ENCODE assay signal across 8 mouse cellular contexts in genomic region chr8:84592015-84592662, GRCm38 (mm10).
DNase-seq lines count a peak whose midpoint lies in the region; ATAC-seq and TF ChIP-seq lines count a peak whose summit lies in the region.

No protein-coding gene starts in this region.

- peaks cover 7% of the 10 kb centered on the region; the same call in 1 of the 2 replicates for H3K36me3 ChIP-seq in neural tube, embryonic 12.5 days
- no peaks in the 10 kb centered on the region for H3K36me3 ChIP-seq in testis, adult 2 months (ENCODE audit: control insufficient read depth, insufficient read depth, low read length)

- H3K4me3 ChIP-seq in neural tube, embryonic 12.5 days: no peak overlapping the region
- no peak overlapping the region for H3K4me3 ChIP-seq in testis, adult 2 months (ENCODE audit: control insufficient read depth, low read depth, low read length)

- DNase-seq in A20 (ENCODE audit: low read depth, low spot score) (peak; percentile 62), adipocyte (ENCODE audit: low spot score) (peak; percentile 85), liver (peak; percentile 88)
- peak; percentile 23 to 54 for DNase-seq in gastrocnemius, adult 8-10 months (ENCODE audit: low spot score in 2 of 2)
- peak; percentile 56 to 73 for DNase-seq in kidney, adult 8-10 months

- 30% methylated on average over 15 of the region's 15 CpGs for WGBS in neural tube, embryonic 12.5 days

- no peak for TF ChIP-seq POLR2A in testis, adult 2 months (IDR thresholded peaks at IDR 0.05; ENCODE audit: control insufficient read depth, low read depth, low read length)

- H3K27ac ChIP-seq in neural tube, embryonic 12.5 days: no peak overlapping the region
- H3K27ac ChIP-seq in testis, adult 2 months (ENCODE audit: control insufficient read depth, insufficient read depth, low read depth, low read length): no peak overlapping the region

- H3K4me2 ChIP-seq in neural tube, embryonic 12.5 days (replicated peaks): no peak overlapping the region

- TF ChIP-seq CTCF in testis, adult 2 months (IDR thresholded peaks at IDR 0.05; ENCODE audit: control insufficient read depth, insufficient read depth, insufficient replicate concordance, low read depth, low read length): peak; percentile 77; the same call in 1 of the 2 replicates

- no peaks in the 10 kb centered on the region for H3K27me3 ChIP-seq in neural tube, embryonic 12.5 days (replicated peaks)
- H3K27me3 ChIP-seq in testis, adult 2 months (ENCODE audit: control insufficient read depth, insufficient read depth, low read length): no peaks in the 10 kb centered on the region

- peak; percentile 48; the same call in 1 of the 2 replicates for ATAC-seq in common myeloid progenitor, adult 5-6 weeks (replicated peaks; ENCODE audit: low read depth, poor library complexity, severe bottlenecking)
- 0 out of 2 replicates have a peak, but pooled peaks have one; percentile 8 for ATAC-seq in neural tube, embryonic 12.5 days (ENCODE audit: low FRiP score, low read depth)

- H3K9ac ChIP-seq in neural tube, embryonic 12.5 days: no peak overlapping the region

- no peaks in the 10 kb centered on the region for H3K9me3 ChIP-seq in neural tube, embryonic 12.5 days

- H3K4me1 ChIP-seq in neural tube, embryonic 12.5 days: no peaks in the 10 kb centered on the region; the same call in 1 of the 2 replicates
- no peaks in the 10 kb centered on the region for H3K4me1 ChIP-seq in testis, adult 2 months (ENCODE audit: control insufficient read depth, insufficient read depth, low read length)
